Mouse (Mus musculus): ENCODE data around the gene Poln. TPM values are rescaled to one million over a fixed set of nuclear protein-coding genes. Genes with fewer than 3 reads are reported as not detected.

The Poln gene
- polyA plus RNA-seq, 1 experiment: 0.04 TPM

DNA sequence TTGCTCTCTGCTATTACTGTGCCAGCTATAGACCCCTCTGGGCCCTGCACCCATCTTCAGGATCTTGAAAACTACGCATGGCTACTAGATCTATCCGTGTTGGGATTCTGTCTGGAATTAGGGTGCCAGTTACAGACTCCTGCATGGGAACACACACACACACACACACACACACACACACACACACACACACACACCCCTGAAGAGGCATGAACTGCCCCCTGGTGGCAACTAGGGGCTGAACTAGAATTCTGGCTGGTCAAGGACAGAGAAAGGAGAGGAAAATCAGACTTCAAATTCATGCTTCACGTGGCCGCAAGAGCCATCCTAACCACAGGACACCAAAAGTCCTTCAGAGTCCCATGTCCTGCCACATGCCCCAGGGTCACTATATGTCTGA, 22.6 kb upstream of the Poln start:
- TF ChIP-seq POLR2AphosphoS2 (IDR thresholded peaks at IDR 0.05; ENCODE audit: insufficient read length, low read depth): no peak
- no peak for TF ChIP-seq MYOG (IDR thresholded peaks at IDR 0.05; ENCODE audit: control insufficient read depth in 1 of 3, insufficient read depth in 1 of 3, insufficient read length in 2 of 3, low read depth in 2 of 3)
- no peak for TF ChIP-seq POLR2A (IDR thresholded peaks at IDR 0.05; ENCODE audit: insufficient read length, low read depth)
- TF ChIP-seq TCF3 (IDR thresholded peaks at IDR 0.05; ENCODE audit: insufficient read length, low read depth): no peak
- TF ChIP-seq MYOD1 (IDR thresholded peaks at IDR 0.05; ENCODE audit: control insufficient read depth in 1 of 3, insufficient read length in 2 of 3, low read depth in 2 of 3): no peak
- no peak for TF ChIP-seq MAX (IDR thresholded peaks at IDR 0.05; ENCODE audit: low read depth)
- TF ChIP-seq CEBPB (IDR thresholded peaks at IDR 0.05; ENCODE audit: insufficient read depth, poor library complexity, severe bottlenecking): no peak
- no peak for TF ChIP-seq USF1 (IDR thresholded peaks at IDR 0.05; ENCODE audit: low read depth)
- no peak for TF ChIP-seq REST (IDR thresholded peaks at IDR 0.05; ENCODE audit: insufficient read depth, insufficient read length)
- H3ac ChIP-seq (ENCODE audit: control insufficient read depth, insufficient read length): no peak overlapping the region
- no peak overlapping the region for H3K4me2 ChIP-seq (ENCODE audit: low read depth)
- H3K4me3 ChIP-seq: no peak overlapping the region
- no peaks in the 10 kb centered on the region for H3K36me3 ChIP-seq (ENCODE audit: control insufficient read depth, insufficient read depth)
- H3K27me3 ChIP-seq (ENCODE audit: control insufficient read depth, insufficient read depth, insufficient read length): peaks cover 6% of the 10 kb centered on the region
- H3K79me2 ChIP-seq (ENCODE audit: control insufficient read depth, insufficient read depth): no peaks in the 10 kb centered on the region

DNA sequence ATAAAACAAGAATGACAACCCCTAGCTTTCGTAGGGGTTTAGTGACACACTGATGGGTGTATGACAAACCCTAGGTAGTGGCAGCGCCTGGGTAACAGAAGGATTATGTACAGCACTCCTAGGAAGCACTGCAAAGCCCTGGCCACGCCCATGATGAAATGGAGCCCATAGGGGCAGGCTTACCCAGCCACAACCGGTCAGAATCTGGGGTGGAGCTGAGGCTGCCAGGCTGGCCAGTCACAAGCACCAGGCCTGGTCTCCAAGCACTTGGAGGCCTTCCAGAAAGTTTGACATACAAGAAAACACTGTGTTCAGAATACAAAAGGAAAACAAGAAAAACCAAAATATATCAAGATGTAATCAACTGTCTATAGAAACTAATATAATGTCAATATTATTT, 21.8 kb upstream of the Poln start:
- no peak overlapping the region for H3K4me3 ChIP-seq
- H3K36me3 ChIP-seq (ENCODE audit: control insufficient read depth, insufficient read depth): no peaks in the 10 kb centered on the region
- no peak overlapping the region for H3ac ChIP-seq (ENCODE audit: control insufficient read depth, insufficient read length)
- TF ChIP-seq E2F4 (IDR thresholded peaks at IDR 0.05; ENCODE audit: insufficient read depth): no peak
- no peak for TF ChIP-seq POLR2A (IDR thresholded peaks at IDR 0.05; ENCODE audit: insufficient read length, low read depth)
- TF ChIP-seq TCF3 (IDR thresholded peaks at IDR 0.05; ENCODE audit: insufficient read length, low read depth): no peak
- TF ChIP-seq MYOG (IDR thresholded peaks at IDR 0.05; ENCODE audit: control insufficient read depth in 1 of 3, insufficient read depth in 1 of 3, insufficient read length in 2 of 3, low read depth in 2 of 3): no peak
- TF ChIP-seq REST (IDR thresholded peaks at IDR 0.05; ENCODE audit: insufficient read depth, insufficient read length): no peak
- TF ChIP-seq TCF12 (IDR thresholded peaks at IDR 0.05; ENCODE audit: insufficient read depth, poor library complexity, severe bottlenecking): no peak
- no peak for TF ChIP-seq CEBPB (IDR thresholded peaks at IDR 0.05; ENCODE audit: insufficient read depth, poor library complexity, severe bottlenecking)
- no peak for TF ChIP-seq POLR2AphosphoS2 (IDR thresholded peaks at IDR 0.05; ENCODE audit: insufficient read length, low read depth)
- no peak for TF ChIP-seq SRF (IDR thresholded peaks at IDR 0.05; ENCODE audit: control insufficient read depth, insufficient read length, low read depth)
- H3K27me3 ChIP-seq (ENCODE audit: control insufficient read depth, insufficient read depth, insufficient read length): no peaks in the 10 kb centered on the region
- H3K79me2 ChIP-seq (ENCODE audit: control insufficient read depth, insufficient read depth): no peaks in the 10 kb centered on the region
- no peak overlapping the region for H3K4me2 ChIP-seq (ENCODE audit: low read depth)

DNA sequence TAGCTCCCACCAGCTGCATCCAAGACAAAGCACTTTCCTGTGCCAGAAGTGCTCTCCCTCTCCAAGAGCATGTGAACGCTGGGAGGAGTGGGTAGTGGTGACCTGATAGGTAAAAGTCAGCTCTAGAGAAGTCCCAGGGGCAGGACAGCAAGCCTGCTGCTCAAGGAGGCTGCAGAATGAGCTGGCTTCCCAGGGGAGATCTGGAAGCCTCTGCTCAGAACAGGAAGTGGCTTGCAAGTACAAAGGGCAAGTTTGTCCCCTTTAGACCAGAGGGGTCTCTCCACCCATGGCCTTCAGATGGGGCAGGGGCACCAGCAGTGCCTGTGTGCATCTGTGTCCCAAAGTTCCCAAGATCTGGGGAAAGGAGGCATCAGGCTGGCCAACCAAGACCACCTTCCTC, 20.3 kb upstream of the Poln start:
- H3K4me2 ChIP-seq (ENCODE audit: low read depth): no peak overlapping the region
- no peaks in the 10 kb centered on the region for H3K79me2 ChIP-seq (ENCODE audit: control insufficient read depth, insufficient read depth)
- no peak for TF ChIP-seq E2F4 (IDR thresholded peaks at IDR 0.05; ENCODE audit: insufficient read depth)
- no peak for TF ChIP-seq POLR2AphosphoS2 (IDR thresholded peaks at IDR 0.05; ENCODE audit: insufficient read length, low read depth)
- no peak for TF ChIP-seq USF1 (IDR thresholded peaks at IDR 0.05; ENCODE audit: low read depth)
- no peak for TF ChIP-seq MYOD1 (IDR thresholded peaks at IDR 0.05; ENCODE audit: control insufficient read depth in 1 of 3, insufficient read length in 2 of 3, low read depth in 2 of 3)
- TF ChIP-seq TCF3 (IDR thresholded peaks at IDR 0.05; ENCODE audit: insufficient read length, low read depth): no peak
- TF ChIP-seq POLR2A (IDR thresholded peaks at IDR 0.05; ENCODE audit: insufficient read length, low read depth): no peak
- TF ChIP-seq CEBPB (IDR thresholded peaks at IDR 0.05; ENCODE audit: insufficient read depth, poor library complexity, severe bottlenecking): no peak
- no peak for TF ChIP-seq MYOG (IDR thresholded peaks at IDR 0.05; ENCODE audit: control insufficient read depth in 1 of 3, insufficient read depth in 1 of 3, insufficient read length in 2 of 3, low read depth in 2 of 3)
- TF ChIP-seq REST (IDR thresholded peaks at IDR 0.05; ENCODE audit: insufficient read depth, insufficient read length): no peak
- no peak for TF ChIP-seq MAX (IDR thresholded peaks at IDR 0.05; ENCODE audit: low read depth)
- no peak for TF ChIP-seq TCF12 (IDR thresholded peaks at IDR 0.05; ENCODE audit: insufficient read depth, poor library complexity, severe bottlenecking)
- no peak for TF ChIP-seq SRF (IDR thresholded peaks at IDR 0.05; ENCODE audit: control insufficient read depth, insufficient read length, low read depth)
- H3K27me3 ChIP-seq (ENCODE audit: control insufficient read depth, insufficient read depth, insufficient read length): no peaks in the 10 kb centered on the region
- no peak overlapping the region for H3ac ChIP-seq (ENCODE audit: control insufficient read depth, insufficient read length)
- H3K36me3 ChIP-seq (ENCODE audit: control insufficient read depth, insufficient read depth): no peaks in the 10 kb centered on the region
- no peak overlapping the region for H3K4me3 ChIP-seq

DNA sequence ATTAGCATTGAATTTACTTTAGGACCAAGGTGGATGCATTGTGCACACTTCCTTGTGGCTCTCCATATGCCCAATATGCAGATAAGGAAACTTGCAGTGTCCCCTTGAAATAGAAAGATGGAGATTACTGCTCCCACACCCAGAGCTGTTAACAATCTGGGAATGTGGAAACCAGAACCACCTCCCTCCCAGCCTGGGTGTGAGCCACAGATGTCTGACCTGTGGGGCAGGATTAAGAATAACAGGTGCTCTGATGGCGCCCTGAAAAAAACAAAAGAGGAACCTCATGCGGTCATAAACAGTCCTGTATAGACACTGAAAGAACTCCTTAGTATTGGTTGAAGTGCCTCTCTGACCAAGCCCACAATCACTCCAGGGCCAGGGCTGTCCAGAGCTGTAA, 19.6 kb upstream of the Poln start:
- Histone ChIP-seq H3K27me3 (ENCODE audit: control insufficient read depth, insufficient read depth, insufficient read length) (no peaks in the 10 kb centered on the region), H3ac (ENCODE audit: control insufficient read depth, insufficient read length) (no peak overlapping the region), H3K4me2 (ENCODE audit: low read depth) (peak overlapping the region; percentile 74), H3K4me3 (peak overlapping the region; percentile 52), H3K79me2 (ENCODE audit: control insufficient read depth, insufficient read depth) (no peaks in the 10 kb centered on the region), H3K36me3 (ENCODE audit: control insufficient read depth, insufficient read depth) (no peaks in the 10 kb centered on the region)
- TF ChIP-seq MAX (IDR thresholded peaks at IDR 0.05; ENCODE audit: low read depth) (no peak), CEBPB (IDR thresholded peaks at IDR 0.05; ENCODE audit: insufficient read depth, poor library complexity, severe bottlenecking) (no peak), SRF (IDR thresholded peaks at IDR 0.05; ENCODE audit: control insufficient read depth, insufficient read length, low read depth) (no peak), E2F4 (IDR thresholded peaks at IDR 0.05; ENCODE audit: insufficient read depth) (no peak), TCF3 (IDR thresholded peaks at IDR 0.05; ENCODE audit: insufficient read length, low read depth) (no peak), MYOD1 (IDR thresholded peaks at IDR 0.05; ENCODE audit: control insufficient read depth in 1 of 3, insufficient read length in 2 of 3, low read depth in 2 of 3) (peak; percentile 25 to 73 (median 41)), POLR2AphosphoS2 (IDR thresholded peaks at IDR 0.05; ENCODE audit: insufficient read length, low read depth) (no peak), MYOG (IDR thresholded peaks at IDR 0.05; ENCODE audit: control insufficient read depth in 1 of 3, insufficient read depth in 1 of 3, insufficient read length in 2 of 3, low read depth in 2 of 3) (peak in 2 of 3 experiments; percentile 49 to 70), REST (IDR thresholded peaks at IDR 0.05; ENCODE audit: insufficient read depth, insufficient read length) (no peak), TCF12 (IDR thresholded peaks at IDR 0.05; ENCODE audit: insufficient read depth, poor library complexity, severe bottlenecking) (peak; percentile 24), USF1 (IDR thresholded peaks at IDR 0.05; ENCODE audit: low read depth) (no peak), POLR2A (IDR thresholded peaks at IDR 0.05; ENCODE audit: insufficient read length, low read depth) (no peak)

Measured in myocyte (in vitro differentiated cells).